Comparison of ENCODE assay signal across 8 mouse cellular contexts in genomic region chr4:43492821-43493185, GRCm38 (mm10). TPM values are rescaled to one million over a fixed set of nuclear protein-coding genes. Genes with fewer than 3 reads are reported as not detected.
DNase-seq lines count a peak whose midpoint lies in the region; ATAC-seq and TF ChIP-seq lines count a peak whose summit lies in the region.

Ccdc107 (plus strand) TSS chr4:43492900.

- DNase-seq in 416B (ENCODE audit: low read depth) = peak; percentile 99
- peak; percentile 93 for DNase-seq in heart, adult 8-10 months (ENCODE audit: low spot score)
- peak; percentile 97 for DNase-seq in kidney, adult 9 months
- DNase-seq in limb, embryonic 14.5 days (ENCODE audit: low spot score) = peak; percentile 97
- peak; percentile 98 for DNase-seq in midbrain, postnatal 0 days (ENCODE audit: low spot score)
- DNase-seq in spleen, postnatal 14 days (ENCODE audit: low spot score in 2 of 2) = peak; percentile 79 to 80

- H3K27me3 ChIP-seq in embryonic facial prominence, embryonic 15.5 days = no peaks in the 10 kb centered on the region
- H3K27me3 ChIP-seq in limb, embryonic 14.5 days (ENCODE audit: control insufficient read depth, insufficient read depth, low read length) = no peaks in the 10 kb centered on the region
- H3K27me3 ChIP-seq in midbrain, postnatal 0 days (ENCODE audit: insufficient read depth, low read length) = no peaks in the 10 kb centered on the region

- ATAC-seq in embryonic facial prominence, embryonic 15.5 days (ENCODE audit: insufficient number of reproducible peaks, low FRiP score, low TSS enrichment, low read depth) = peak; percentile 97
- ATAC-seq in limb, embryonic 14.5 days (ENCODE audit: low FRiP score, low read depth) = peak; percentile 98
- peak; percentile 96 for ATAC-seq in midbrain, postnatal 0 days (ENCODE audit: low FRiP score)

- H3K9me3 ChIP-seq in embryonic facial prominence, embryonic 15.5 days (replicated peaks) = no peaks in the 10 kb centered on the region
- H3K9me3 ChIP-seq in limb, embryonic 14.5 days (ENCODE audit: control insufficient read depth, low read length) = no peaks in the 10 kb centered on the region
- H3K9me3 ChIP-seq in midbrain, postnatal 0 days (ENCODE audit: low read length) = no peaks in the 10 kb centered on the region

- peaks cover 3% of the 10 kb centered on the region; the same call in 1 of the 2 replicates for H3K4me1 ChIP-seq in bone marrow, adult 2 months (ENCODE audit: control insufficient read depth, insufficient read depth, low read length)
- peaks cover 24% of the 10 kb centered on the region for H3K4me1 ChIP-seq in embryonic facial prominence, embryonic 15.5 days
- H3K4me1 ChIP-seq in limb, embryonic 14.5 days (ENCODE audit: control insufficient read depth, insufficient read depth, low read length) = peaks cover 14% of the 10 kb centered on the region
- H3K4me1 ChIP-seq in midbrain, postnatal 0 days (ENCODE audit: insufficient read depth, low read length) = 0 out of 2 replicates have a peak, but pooled peaks cover 6% of the 10 kb centered on the region

- H3K36me3 ChIP-seq in embryonic facial prominence, embryonic 15.5 days = peaks cover 5% of the 10 kb centered on the region; the same call in 1 of the 2 replicates
- peaks cover 25% of the 10 kb centered on the region for H3K36me3 ChIP-seq in limb, embryonic 14.5 days (ENCODE audit: control insufficient read depth, insufficient read depth, low read length)
- H3K36me3 ChIP-seq in midbrain, postnatal 0 days (ENCODE audit: insufficient read depth, low read length) = peaks cover 3% of the 10 kb centered on the region; the same call in 1 of the 2 replicates

- peak within 1 kb of the TSS; percentile 80 for H3K27ac ChIP-seq in bone marrow, adult 2 months (ENCODE audit: control insufficient read depth, insufficient read depth, low read depth, low read length, poor library complexity)
- peak within 1 kb of the TSS; percentile 94 for H3K27ac ChIP-seq in embryonic facial prominence, embryonic 15.5 days (replicated peaks)
- H3K27ac ChIP-seq in limb, embryonic 14.5 days (replicated peaks; ENCODE audit: low read depth, low read length) = peak within 1 kb of the TSS; percentile 87
- H3K27ac ChIP-seq in midbrain, postnatal 0 days (ENCODE audit: low read depth, low read length) = peak within 1 kb of the TSS; percentile 88

- TF ChIP-seq POLR2A in bone marrow, adult 2 months (IDR thresholded peaks at IDR 0.05; ENCODE audit: borderline replicate concordance, control insufficient read depth, low read depth, low read length) = no peak
- no peak for TF ChIP-seq POLR2A in limb, embryonic 14.5 days (IDR thresholded peaks at IDR 0.05; ENCODE audit: borderline replicate concordance, extremely low read depth, insufficient read depth, insufficient read length)

- peak; percentile 12; the same call in 1 of the 2 replicates for TF ChIP-seq CTCF in bone marrow, adult 2 months (IDR thresholded peaks at IDR 0.05; ENCODE audit: control insufficient read depth, insufficient read depth, low read length)
- TF ChIP-seq CTCF in midbrain, postnatal 0 days (IDR thresholded peaks at IDR 0.05) = peak; percentile 39; the same call in 1 of the 2 replicates

- under 1% methylated on average over 25 of the region's 25 CpGs for WGBS in bone marrow, adult 2 months
- under 1% methylated on average over 25 of the region's 25 CpGs for WGBS in embryonic facial prominence, embryonic 15.5 days
- WGBS in limb, embryonic 14.5 days = 0% methylated on average over 25 of the region's 25 CpGs
- WGBS in midbrain, postnatal 0 days = under 1% methylated on average over 25 of the region's 25 CpGs

- peak within 1 kb of the TSS; percentile 88 for H3K9ac ChIP-seq in embryonic facial prominence, embryonic 15.5 days
- H3K9ac ChIP-seq in limb, embryonic 14.5 days (ENCODE audit: low read depth, low read length, severe bottlenecking) = peak within 1 kb of the TSS; percentile 63
- H3K9ac ChIP-seq in midbrain, postnatal 0 days (replicated peaks; ENCODE audit: low read length, poor library complexity, severe bottlenecking) = peak within 1 kb of the TSS; percentile 68

- H3K4me2 ChIP-seq in embryonic facial prominence, embryonic 15.5 days (replicated peaks) = peak within 1 kb of the TSS; percentile 66
- H3K4me2 ChIP-seq in limb, embryonic 14.5 days (replicated peaks; ENCODE audit: low read depth, low read length, severe bottlenecking) = peak within 1 kb of the TSS; percentile 73
- peak within 1 kb of the TSS; percentile 50 for H3K4me2 ChIP-seq in midbrain, postnatal 0 days (ENCODE audit: low read depth, low read length, poor library complexity, severe bottlenecking)

- peak within 1 kb of the TSS; percentile 65 for H3K4me3 ChIP-seq in bone marrow, adult 2 months (replicated peaks; ENCODE audit: control insufficient read depth, low read depth, low read length)
- H3K4me3 ChIP-seq in embryonic facial prominence, embryonic 15.5 days (replicated peaks) = peak within 1 kb of the TSS; percentile 87
- peak within 1 kb of the TSS; percentile 52 for H3K4me3 ChIP-seq in limb, embryonic 14.5 days (replicated peaks; ENCODE audit: low read length)
- peak within 1 kb of the TSS; percentile 59 for H3K4me3 ChIP-seq in midbrain, postnatal 0 days (ENCODE audit: low read depth, low read length)

RNA-seq across cellular contexts. Expression of gene Ccdc107, which starts in this region (rescaled TPM):
- polyA plus RNA-seq in bone marrow, adult 2 months (2011; ENCODE audit: insufficient read depth, insufficient read length, low replicate concordance, missing spikeins) = 37.7 and 76.5 TPM in 2 replicates
- 71.7 and 81.0 TPM in 2 replicates for polyA plus RNA-seq in embryonic facial prominence, embryonic 15.5 days (2015; fragmentation: Nextera tagmentation; extraction: Ambion mirVana)
- total RNA-seq in heart, adult 8-10 months (2022) = 10 to 100 TPM; 28.7 to 39.4 (median 32.4) TPM
- polyA plus RNA-seq in limb, embryonic 14.5 days (2012; rRNA removed) = 118 and 175 TPM in 2 replicates
- 78.8 and 92.8 TPM in 2 replicates for polyA plus RNA-seq in limb, embryonic 14.5 days (2014; fragmentation: Nextera tagmentation; extraction: Ambion mirVana)
- 74.0 and 77.4 TPM in 2 replicates for total RNA-seq in midbrain, postnatal 0 days (2014; rRNA removed)
- 107 and 120 TPM in 2 replicates for polyA plus RNA-seq in midbrain, postnatal 0 days (2015; fragmentation: Nextera tagmentation; extraction: Ambion mirVana)

Comparison
In these comparisons a context has a peak if more than half of its experiments do, and no peak if none do; other contexts are left out.
1. Peak in every context shown above with its lines: DNase-seq, ATAC-seq, H3K4me3 ChIP-seq and H3K27ac ChIP-seq.